Mouse (Mus musculus) hindbrain, embryonic 11.5 days (tissue): ENCODE data around the gene Dst. TPM values are rescaled to one million over a fixed set of nuclear protein-coding genes. Genes with fewer than 3 reads are reported as not detected.

Source experiments
- ATAC-seq: fragments of 200-750 bp; cut with Nextera tagmentation; 2 replicates; pipeline ENCODE4 v1.8.0; 2017; ENCODE audit warnings: mild to moderate bottlenecking, moderate TSS enrichment, moderate library complexity; ENCODE audit not compliant: low FRiP score
- DNase-seq: peaks from one replicate; pipeline ENCODE4 v3.0.0-alpha.2; 2015; ENCODE audit warnings: low spot score
- H3K27ac ChIP-seq: fragments of 300-500 bp; sonication (generic); 2 replicates; pipeline ENCODE4 v1.5.1; 2014; ENCODE audit warnings: mild to moderate bottlenecking, low read depth, low read length
- H3K27me3 ChIP-seq: fragments of 300-500 bp; sonication (generic); 2 replicates; pipeline ENCODE4 v1.6.1; 2014; ENCODE audit warnings: mild to moderate bottlenecking, low read length, moderate library complexity, mixed read lengths; ENCODE audit not compliant: control insufficient read depth, insufficient read depth
- H3K36me3 ChIP-seq: fragments of 300-500 bp; sonication (generic); 2 replicates; pipeline ENCODE4 v1.6.1; 2014; ENCODE audit warnings: mild to moderate bottlenecking, low read length, moderate library complexity, mixed read lengths; ENCODE audit not compliant: control insufficient read depth, insufficient read depth
- H3K4me1 ChIP-seq: fragments of 300-500 bp; sonication (generic); replicated peaks from 2 replicates; pipeline ENCODE4 v1.6.1; 2014; ENCODE audit warnings: low read length, mixed read lengths; ENCODE audit not compliant: control insufficient read depth, insufficient read depth
- H3K4me2 ChIP-seq: fragments of 300-500 bp; sonication (generic); replicated peaks from 2 replicates; pipeline ENCODE4 v1.6.1; 2014; ENCODE audit warnings: mild to moderate bottlenecking, low read depth, low read length
- H3K4me3 ChIP-seq: fragments of 300-500 bp; sonication (generic); 2 replicates; pipeline ENCODE4 v1.5.1; 2014; ENCODE audit warnings: low read depth, low read length
- H3K9ac ChIP-seq: fragments of 300-500 bp; sonication (generic); 2 replicates; pipeline ENCODE4 v1.6.1; 2014; ENCODE audit warnings: low read depth, low read length
- H3K9me3 ChIP-seq: fragments of 300-500 bp; sonication (generic); 2 replicates; pipeline ENCODE4 v1.6.1; 2016; ENCODE audit warnings: low read length; ENCODE audit not compliant: control insufficient read depth
- WGBS: fragments of 180-500 bp; shearing (Covaris S2); extraction: QIAGEN DNeasy Blood & Tissue Kit; methylation state at CpG from one replicate; pipeline ENCODE4 v1.1.7; 2014; 5-methylcytosine and 5-hydroxymethylcytosine counted together
- polyA plus RNA-seq: library from polyadenylated mRNA; unstranded; fragments of >200 nt; fragmentation: Nextera tagmentation; extraction: Ambion mirVana; gene quantifications from 2 replicates; pipeline ENCODE4 v1.2.1, GENCODE M21; 2014

Gene Dst
- polyA plus RNA-seq, 1 experiment from 2014 or later = 60.0 TPM

- ATAC-seq = no peak
- WGBS = 83% methylated on average over 8 of the region's 8 CpGs
- DNase-seq = no peak
- Histone ChIP-seq H3K4me2 (no peak overlapping the region), H3K36me3 (peaks cover 14% of the 10 kb centered on the region; the same call in 1 of the 2 replicates), H3K27me3 (no peaks in the 10 kb centered on the region), H3K9ac (no peak overlapping the region), H3K4me3 (no peak overlapping the region), H3K4me1 (no peaks in the 10 kb centered on the region), H3K9me3 (no peaks in the 10 kb centered on the region), H3K27ac (no peak overlapping the region)
Observed at GRCm38 (mm10) chr1:34174961-34175360, 266.9 kb downstream of the Dst start.

GRCm38 (mm10) chr1:34178022-34178727, 270.1 kb downstream of the Dst start:
- no peaks in the 10 kb centered on the region for H3K27me3 ChIP-seq
- ATAC-seq = no peak
- no peak overlapping the region for H3K9ac ChIP-seq
- WGBS = 92% methylated on average over 41 of the region's 41 CpGs
- H3K4me1 ChIP-seq = no peaks in the 10 kb centered on the region
- H3K4me3 ChIP-seq = no peak overlapping the region
- no peak overlapping the region for H3K27ac ChIP-seq
- H3K36me3 ChIP-seq = peaks cover 11% of the 10 kb centered on the region; the same call in 1 of the 2 replicates
- no peak overlapping the region for H3K4me2 ChIP-seq
- no peaks in the 10 kb centered on the region for H3K9me3 ChIP-seq
- DNase-seq = no peak

- no peak overlapping the region for H3K4me3 ChIP-seq
- H3K27me3 ChIP-seq = no peaks in the 10 kb centered on the region
- H3K4me1 ChIP-seq = no peaks in the 10 kb centered on the region
- H3K27ac ChIP-seq = no peak overlapping the region
- no peak for DNase-seq
- WGBS = 95% methylated on average over 19 of the region's 19 CpGs
- H3K9me3 ChIP-seq = no peaks in the 10 kb centered on the region
- no peak overlapping the region for H3K9ac ChIP-seq
- no peak overlapping the region for H3K4me2 ChIP-seq
- ATAC-seq = no peak
- 0 out of 2 replicates have a peak, but pooled peaks cover 7% of the 10 kb centered on the region for H3K36me3 ChIP-seq
Observed at GRCm38 (mm10) chr1:34179756-34180155, 271.7 kb downstream of the Dst start.

- Histone ChIP-seq H3K9ac (no peak overlapping the region), H3K27me3 (no peaks in the 10 kb centered on the region), H3K4me3 (no peak overlapping the region), H3K27ac (peak overlapping the region; percentile 80), H3K4me1 (no peaks in the 10 kb centered on the region), H3K4me2 (no peak overlapping the region), H3K36me3 (0 out of 2 replicates have a peak, but pooled peaks cover 5% of the 10 kb centered on the region), H3K9me3 (no peaks in the 10 kb centered on the region)
- 58% methylated on average over 24 of the region's 24 CpGs for WGBS
- ATAC-seq = peak; percentile 87
- peak; percentile 61 for DNase-seq
Observed at GRCm38 (mm10) chr1:34182406-34183249, 274.6 kb downstream of the Dst start.

- Histone ChIP-seq H3K4me1 (no peaks in the 10 kb centered on the region), H3K4me2 (no peak overlapping the region), H3K27ac (peak overlapping the region; percentile 70), H3K36me3 (0 out of 2 replicates have a peak, but pooled peaks cover 5% of the 10 kb centered on the region), H3K9ac (no peak overlapping the region), H3K4me3 (no peak overlapping the region), H3K9me3 (no peaks in the 10 kb centered on the region), H3K27me3 (no peaks in the 10 kb centered on the region)
- DNase-seq = peak; percentile 35
- 47% methylated on average over 12 of the region's 12 CpGs for WGBS
- peak; percentile 73 for ATAC-seq
Observed at GRCm38 (mm10) chr1:34183250-34183926, 275.4 kb downstream of the Dst start.

- DNase-seq (peak; percentile 24), ATAC-seq (no peak)
- 67% methylated on average over 6 of the region's 6 CpGs for WGBS
- no peaks in the 10 kb centered on the region for H3K4me1 ChIP-seq
- no peak overlapping the region for H3K4me2 ChIP-seq
- H3K9me3 ChIP-seq = no peaks in the 10 kb centered on the region
- no peaks in the 10 kb centered on the region for H3K27me3 ChIP-seq
- H3K9ac ChIP-seq = no peak overlapping the region
- no peak overlapping the region for H3K4me3 ChIP-seq
- 0 out of 2 replicates have a peak, but pooled peaks cover 4% of the 10 kb centered on the region for H3K36me3 ChIP-seq
- H3K27ac ChIP-seq = no peak overlapping the region
Observed at GRCm38 (mm10) chr1:34184266-34184665, 276.2 kb downstream of the Dst start.

- Histone ChIP-seq H3K36me3 (no peaks in the 10 kb centered on the region), H3K9ac (no peak overlapping the region), H3K4me3 (no peak overlapping the region), H3K9me3 (no peaks in the 10 kb centered on the region), H3K4me1 (no peaks in the 10 kb centered on the region), H3K4me2 (no peak overlapping the region), H3K27me3 (no peaks in the 10 kb centered on the region), H3K27ac (no peak overlapping the region)
- WGBS = 91% methylated on average over 6 of the region's 6 CpGs
- DNase-seq (no peak), ATAC-seq (no peak)
Observed at GRCm38 (mm10) chr1:34186033-34186432, 278.0 kb downstream of the Dst start.

GRCm38 (mm10) chr1:34187501-34187900, 279.5 kb downstream of the Dst start:
- no peak overlapping the region for H3K4me3 ChIP-seq
- WGBS = 80% methylated on average over 5 of the region's 5 CpGs
- no peak for DNase-seq
- H3K4me1 ChIP-seq = no peaks in the 10 kb centered on the region
- no peaks in the 10 kb centered on the region for H3K27me3 ChIP-seq
- no peak overlapping the region for H3K9ac ChIP-seq
- no peaks in the 10 kb centered on the region for H3K36me3 ChIP-seq
- no peak for ATAC-seq
- H3K27ac ChIP-seq = no peak overlapping the region
- H3K9me3 ChIP-seq = no peaks in the 10 kb centered on the region
- H3K4me2 ChIP-seq = no peak overlapping the region
